Mouse (Mus musculus): Measurements from ENCODE around the gene Hs6st1.

Gene Hs6st1

DNA sequence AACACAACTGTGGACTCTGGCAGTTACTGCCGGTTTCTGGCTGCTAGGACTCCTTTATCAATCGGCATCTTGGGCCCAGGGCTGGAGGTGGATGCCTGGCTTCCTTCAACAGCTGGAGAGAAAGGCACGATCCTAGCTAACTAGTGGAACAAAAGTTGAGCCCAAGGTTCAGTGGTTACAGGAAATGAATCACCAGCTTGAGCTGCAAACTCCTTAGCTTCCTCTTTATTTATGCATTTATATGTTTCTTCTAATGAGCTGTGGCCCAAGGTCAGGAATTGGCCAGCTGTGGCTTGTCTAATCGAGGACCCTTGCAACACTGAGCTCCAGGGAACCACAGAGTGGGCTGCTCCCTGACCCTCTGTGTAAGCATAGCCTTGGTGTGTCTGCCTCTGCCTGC is 60.9 kb downstream of the Hs6st1 start:
- no peak for DNase-seq (ENCODE audit: low read depth, low spot score)

DNA sequence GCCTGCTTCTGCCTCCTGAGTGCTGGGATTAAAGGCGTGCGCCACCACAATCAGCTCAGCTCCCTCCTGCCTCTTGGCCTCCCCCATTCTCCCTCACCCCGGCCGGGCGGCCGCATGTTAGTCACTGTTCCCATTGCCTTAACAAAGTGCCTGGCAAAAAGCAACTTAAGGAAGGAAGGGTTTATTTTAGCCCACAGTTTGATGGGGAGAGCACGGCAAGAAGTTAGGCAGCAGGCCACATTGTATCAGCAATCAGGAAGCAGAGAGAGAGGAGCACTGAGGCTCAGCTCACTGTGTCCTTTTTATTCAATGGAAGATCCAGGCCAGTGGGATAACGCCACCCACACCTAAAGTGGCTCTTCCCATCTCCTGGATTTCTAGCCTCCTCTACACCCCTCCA is 61.7 kb downstream of the Hs6st1 start:
- DNase-seq (ENCODE audit: low read depth, low spot score): no peak

DNA sequence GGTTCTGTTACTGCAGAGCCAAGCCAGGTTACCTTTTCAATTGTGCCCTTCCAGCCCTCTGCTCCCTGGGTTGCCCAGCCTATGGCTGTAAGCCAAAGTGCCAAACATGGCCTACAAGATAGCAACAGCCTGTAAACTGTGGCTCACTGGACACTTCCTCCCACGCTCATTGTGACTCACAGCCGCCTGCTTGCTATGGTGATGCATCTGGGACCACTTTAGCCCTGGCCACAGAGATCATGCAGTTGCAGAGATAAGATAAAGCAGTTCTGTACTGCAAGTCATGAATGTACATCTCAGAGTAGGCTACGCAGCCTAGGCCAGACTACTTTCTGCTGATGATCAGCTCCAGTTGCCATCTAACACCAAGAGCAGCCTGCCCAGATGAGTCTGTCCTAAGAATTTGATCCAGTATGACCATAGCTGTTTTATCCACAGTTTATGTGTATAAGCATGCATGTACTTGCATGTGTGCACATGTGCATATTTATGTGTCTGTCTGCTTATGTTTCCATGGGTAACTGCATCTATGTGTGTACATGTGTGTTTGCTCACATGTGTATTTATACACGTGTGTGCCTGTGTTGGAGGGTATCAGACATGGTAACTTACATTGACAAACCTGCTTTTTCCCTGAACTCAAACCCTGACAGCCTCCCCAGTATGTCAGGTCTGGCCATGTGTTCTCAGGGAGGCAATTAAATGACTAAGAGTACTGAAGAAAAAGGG is 62.3 kb downstream of the Hs6st1 start:
- DNase-seq (ENCODE audit: low read depth, low spot score): no peak

DNA sequence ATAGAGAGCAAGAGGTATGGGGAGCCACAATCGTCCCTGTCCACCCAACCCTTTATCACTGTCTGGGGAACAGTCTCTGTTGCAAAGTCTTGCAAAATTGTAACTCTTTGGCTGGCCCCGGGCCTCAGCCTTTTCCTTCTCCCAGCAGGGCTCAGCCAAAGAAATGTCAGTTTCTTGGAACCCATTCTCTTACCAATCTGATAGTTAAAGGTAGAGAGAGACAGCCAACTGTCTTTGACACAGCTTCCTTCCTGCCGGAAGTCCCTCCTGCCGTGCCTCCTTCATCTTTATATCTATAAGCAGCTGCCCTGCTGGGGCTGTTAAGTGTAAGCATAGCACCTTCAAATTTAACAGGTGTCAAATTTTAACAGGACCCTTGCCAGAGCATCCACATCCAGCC is 63.0 kb downstream of the Hs6st1 start:
- DNase-seq (ENCODE audit: low read depth, low spot score): no peak

DNA sequence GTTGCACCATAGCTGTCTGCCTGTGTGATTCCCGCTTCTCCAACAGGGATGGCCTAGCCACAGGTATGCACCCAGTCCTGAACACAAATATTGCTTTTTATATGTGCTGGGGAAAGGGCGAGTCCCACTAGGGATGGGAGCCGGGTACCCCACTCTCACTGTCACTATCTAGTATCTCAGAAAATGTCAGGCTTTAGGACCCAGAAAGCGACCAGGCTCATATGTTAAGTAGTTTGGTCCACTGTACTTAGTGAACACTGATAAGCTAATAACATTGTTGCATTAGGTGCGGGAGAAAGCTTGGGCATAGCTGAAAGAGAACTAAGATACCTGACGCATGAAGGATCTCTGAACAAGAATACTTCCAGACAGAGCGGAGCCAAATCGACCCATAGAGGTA is 63.6 kb downstream of the Hs6st1 start:
- no peak for DNase-seq (ENCODE audit: low read depth, low spot score)

DNA sequence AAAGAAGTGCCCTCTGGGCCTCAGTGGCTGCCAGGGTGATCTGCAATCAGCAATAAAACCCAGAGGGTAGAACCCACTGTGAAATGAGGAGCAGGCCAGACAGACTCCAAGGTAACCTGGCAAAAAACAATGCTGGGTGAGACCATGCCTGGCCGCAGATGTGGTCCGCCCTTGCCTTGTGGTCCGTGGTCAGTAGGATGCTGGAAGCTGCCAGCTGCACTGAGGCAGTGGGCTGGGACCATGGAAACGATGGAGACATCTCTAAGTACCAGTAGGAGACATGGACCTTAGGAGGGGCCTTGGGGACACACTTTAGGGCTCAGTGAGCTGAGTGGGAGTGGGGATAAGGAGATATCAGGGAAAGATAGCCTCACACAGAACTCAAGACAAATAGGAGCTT is 64.0 kb downstream of the Hs6st1 start:
- DNase-seq (ENCODE audit: low read depth, low spot score): no peak

DNA sequence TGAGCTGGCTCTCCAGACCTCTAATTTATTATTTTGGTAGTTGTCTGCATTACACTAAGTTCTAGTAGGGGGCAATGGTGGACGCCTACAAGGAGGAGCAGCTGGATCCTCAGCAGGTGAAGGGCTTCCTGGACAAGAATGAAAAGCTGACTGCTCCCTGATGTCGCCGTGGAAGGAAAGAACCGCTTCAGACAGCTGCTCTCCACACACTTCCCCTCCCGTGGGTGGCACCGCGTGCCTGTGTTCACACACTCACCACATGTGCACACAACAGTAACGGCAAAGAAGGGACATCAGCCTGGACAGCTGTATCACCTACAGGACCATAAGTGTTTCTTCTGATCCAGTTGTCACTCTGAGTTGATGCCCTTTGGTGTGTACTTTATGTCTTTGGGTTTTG is 64.8 kb downstream of the Hs6st1 start:
- DNase-seq (ENCODE audit: low read depth, low spot score): no peak

DNA sequence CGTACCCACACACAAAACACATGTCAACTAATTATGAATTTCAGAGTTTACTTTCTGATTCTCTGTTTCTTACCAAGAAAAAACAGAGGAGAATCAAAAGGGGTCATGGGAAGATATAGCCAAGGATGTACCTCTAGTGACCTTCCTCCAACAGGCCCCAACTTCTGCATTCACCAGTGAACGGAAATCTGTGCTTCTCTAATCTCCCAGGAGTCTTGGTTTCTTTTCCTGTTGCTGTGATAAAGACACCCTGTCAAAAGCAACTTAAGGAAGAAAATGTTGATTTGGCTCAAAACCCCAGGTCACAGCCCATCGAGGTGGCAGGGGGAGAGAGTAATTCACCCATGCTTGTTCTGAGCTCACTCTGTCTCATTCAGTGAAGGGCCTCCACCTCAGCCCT is 65.4 kb downstream of the Hs6st1 start:
- no peak for DNase-seq (ENCODE audit: low read depth, low spot score)

GRCm38 (mm10) chr1:36134584-36134983 is 66.4 kb downstream of the Hs6st1 start:
- no peak for DNase-seq (ENCODE audit: low read depth, low spot score)

DNA sequence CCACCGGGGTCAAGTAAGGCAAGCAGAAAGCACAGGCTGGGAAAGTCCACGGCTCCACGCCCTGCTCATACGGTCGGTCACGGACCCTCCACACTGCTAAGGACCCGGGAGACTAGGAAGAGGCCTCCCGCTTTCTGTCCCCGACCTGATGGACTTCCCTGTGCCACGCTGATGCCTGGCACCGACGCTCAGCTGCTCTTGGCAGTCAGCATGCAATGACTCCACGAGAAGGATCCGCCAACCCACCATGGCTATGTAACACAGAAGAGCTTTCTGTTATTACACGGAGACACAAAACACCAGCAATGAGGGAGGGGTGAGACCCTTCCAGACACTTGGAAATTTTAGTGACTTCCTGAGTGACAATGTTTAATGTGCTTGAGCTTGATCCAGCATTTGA is 72.1 kb downstream of the Hs6st1 start:
- DNase-seq (ENCODE audit: low read depth, low spot score): no peak

GRCm38 (mm10) chr1:36145050-36145449 is 76.8 kb downstream of the Hs6st1 start:
- DNase-seq (ENCODE audit: low read depth, low spot score): no peak

GRCm38 (mm10) chr1:36148809-36149208 is 80.6 kb downstream of the Hs6st1 start:
- DNase-seq (ENCODE audit: low read depth, low spot score): no peak

DNA sequence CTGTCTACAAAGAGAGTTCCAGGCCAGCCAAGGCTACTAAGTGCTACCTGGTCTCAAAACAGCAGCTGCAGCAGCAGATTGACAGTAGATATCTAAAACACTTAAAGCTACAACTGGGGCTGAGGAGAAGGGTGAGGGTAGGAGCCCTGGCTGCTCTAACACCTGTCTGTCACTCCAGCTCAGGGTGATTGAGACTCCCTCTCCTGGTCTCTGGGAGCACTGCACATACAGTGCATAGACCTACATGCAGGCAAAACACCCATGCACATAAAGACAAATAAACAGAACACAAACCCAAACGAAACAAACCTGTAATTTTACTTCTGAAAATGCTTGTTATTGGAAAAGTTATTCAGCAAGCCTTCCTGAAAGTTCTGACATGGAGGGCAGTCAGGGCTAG is 81.2 kb downstream of the Hs6st1 start:
- DNase-seq (ENCODE audit: low read depth, low spot score): no peak

Measured in brain, embryonic 18.5 days (tissue).